Mouse (Mus musculus) regulatory T cell (primary cell): ENCODE measurements around the gene Prdx6.

Experiments
- in situ Hi-C: fragments of 300-600 bp; cut with MboI, MseI; formaldehyde crosslinking; loops from one replicate; pipeline ENCODE4 v1.15.1; 2025; ENCODE audit warnings: high pct_unique_total_duplicates

The Prdx6 gene

DNA sequence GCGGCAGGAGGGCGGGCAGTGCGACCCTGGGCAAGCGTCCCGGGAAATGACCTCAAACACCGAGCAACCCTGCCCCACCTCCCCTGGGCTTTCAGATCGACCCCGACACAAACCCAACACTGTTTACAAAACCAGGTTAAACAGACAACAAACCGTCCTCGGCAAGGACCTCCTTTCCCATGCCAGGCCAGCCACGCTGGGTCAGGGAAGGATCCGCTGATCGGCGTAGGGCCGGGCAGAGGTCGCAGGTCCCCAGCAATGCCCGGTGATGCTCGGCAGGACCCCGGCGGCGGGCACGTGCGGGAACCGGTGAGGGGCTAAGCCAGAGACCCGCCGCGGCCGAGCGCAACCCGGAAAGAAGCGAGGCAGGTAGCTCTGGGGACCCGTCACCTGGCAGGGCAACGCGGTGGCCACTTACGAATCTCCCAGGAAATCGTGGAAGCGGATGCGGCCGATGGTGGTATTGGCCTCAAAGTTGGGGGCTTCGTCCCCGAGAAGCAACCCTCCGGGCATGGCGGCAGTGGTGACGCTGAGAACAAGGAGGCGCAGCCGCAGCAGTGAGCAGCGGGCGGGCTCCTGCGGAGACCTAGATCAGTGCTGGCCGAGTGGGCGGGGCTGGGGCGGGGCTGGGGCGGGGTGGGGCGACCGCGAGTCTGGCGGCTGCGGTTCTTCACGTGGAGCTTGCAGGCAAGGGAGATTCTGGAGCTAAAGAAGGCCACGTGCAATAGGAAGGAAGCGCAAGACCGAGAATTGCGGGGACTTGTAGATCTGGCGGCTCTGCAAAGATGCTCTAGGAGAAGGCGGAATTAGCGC lies at the start of gene Prdx6:
TSS of gene Prdx6 (minus strand) at position 616 of the 813 bp plus-strand sequence.
- in situ Hi-C loops: no loop called here

DNA sequence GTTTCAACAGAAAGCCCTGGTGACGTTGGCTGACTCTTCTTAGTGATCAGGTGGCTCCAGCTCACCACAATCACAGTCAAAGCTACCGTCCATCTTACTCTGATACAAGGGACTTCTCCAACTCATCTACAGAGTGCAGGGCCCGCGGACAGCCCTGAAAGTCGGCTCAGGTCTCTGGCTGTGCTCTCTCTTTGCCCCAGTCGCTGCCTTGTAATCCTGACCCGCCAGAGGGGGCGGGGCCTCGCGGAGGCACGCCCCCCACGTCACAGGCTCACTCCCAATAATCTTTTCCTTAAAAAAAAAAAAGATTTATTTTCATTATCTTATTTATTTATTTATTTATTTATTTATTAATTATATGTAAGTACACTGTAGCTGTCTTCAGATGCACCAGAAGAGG lies 37.2 kb upstream of the Prdx6 start:
- in situ Hi-C loops: no loop called here

- in situ Hi-C loops: no loop called here
These were observed 35.8 kb upstream of the Prdx6 start for GRCm38 (mm10) chr1:161286726-161287310.

- in situ Hi-C loops: no loop called here
These were observed 30.2 kb upstream of the Prdx6 start for GRCm38 (mm10) chr1:161281054-161281688.

GRCm38 (mm10) chr1:161279244-161279908 lies 28.4 kb upstream of the Prdx6 start:
- in situ Hi-C loops: no loop called here

DNA sequence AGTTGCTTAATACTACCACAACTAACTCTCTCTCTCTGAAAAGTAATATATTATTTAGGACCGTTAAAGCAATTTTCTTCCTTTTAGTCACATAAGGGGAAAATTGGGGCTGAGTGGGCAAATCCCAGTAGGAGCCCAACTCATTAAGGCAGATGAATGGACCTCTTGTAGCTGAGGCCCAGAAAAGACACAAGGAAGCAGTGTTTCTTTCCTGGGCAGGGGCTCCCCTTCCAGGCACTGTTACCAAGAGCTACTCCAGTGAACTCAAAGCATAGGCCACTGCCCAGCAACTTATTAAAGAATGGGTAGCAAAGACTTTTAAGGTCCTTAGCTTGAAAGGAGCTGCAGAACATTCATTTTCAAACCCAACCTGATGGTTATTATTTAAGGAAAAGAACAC lies 22.5 kb upstream of the Prdx6 start:
- in situ Hi-C loops: no loop called here

GRCm38 (mm10) chr1:161271461-161271810 lies 20.4 kb upstream of the Prdx6 start:
- in situ Hi-C loops: no loop called here

GRCm38 (mm10) chr1:161270776-161271460 lies 19.9 kb upstream of the Prdx6 start:
- in situ Hi-C loops: no loop called here

DNA sequence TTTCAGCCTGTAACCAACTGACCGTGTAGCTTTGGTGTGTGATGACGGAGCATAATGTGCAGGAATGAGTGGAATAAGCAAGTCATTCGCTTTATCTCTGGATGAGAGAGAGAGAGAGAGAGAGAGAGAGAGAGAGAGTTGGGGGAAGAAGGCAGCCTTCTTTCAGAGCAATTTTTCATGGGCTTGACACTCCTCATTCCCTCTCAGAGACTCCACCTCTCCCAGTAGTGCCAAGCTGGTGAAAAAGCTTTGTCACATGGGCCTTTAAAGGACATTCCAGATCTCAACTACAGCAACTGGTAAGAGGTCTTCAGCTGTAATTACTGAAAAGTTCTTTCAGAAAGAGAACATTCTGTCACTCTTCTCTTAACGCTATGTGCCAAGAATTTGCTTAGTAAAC lies 18.3 kb upstream of the Prdx6 start:
- in situ Hi-C loops: no loop called here

DNA sequence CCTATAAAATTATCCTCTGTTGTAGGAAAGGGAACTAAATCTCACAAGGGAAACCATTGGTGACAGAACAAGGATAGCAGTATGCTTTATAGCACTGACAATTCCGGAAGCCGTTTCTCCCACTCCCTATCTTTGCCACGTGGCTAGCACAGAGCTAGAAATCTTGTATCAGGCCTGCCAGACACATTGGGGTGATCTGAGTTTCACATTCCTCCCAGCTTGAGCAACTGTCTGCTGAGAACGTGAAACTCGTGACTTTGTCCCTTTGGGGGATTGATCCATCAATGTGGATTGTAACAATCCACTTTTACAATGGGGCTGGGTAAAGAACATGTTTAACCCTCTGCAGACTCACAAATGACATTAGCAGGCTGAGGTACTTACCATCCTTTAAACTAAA lies 17.9 kb upstream of the Prdx6 start:
- in situ Hi-C loops: no loop called here

- in situ Hi-C loops: no loop called here
These were observed 17.1 kb upstream of the Prdx6 start for GRCm38 (mm10) chr1:161268116-161268515.

DNA sequence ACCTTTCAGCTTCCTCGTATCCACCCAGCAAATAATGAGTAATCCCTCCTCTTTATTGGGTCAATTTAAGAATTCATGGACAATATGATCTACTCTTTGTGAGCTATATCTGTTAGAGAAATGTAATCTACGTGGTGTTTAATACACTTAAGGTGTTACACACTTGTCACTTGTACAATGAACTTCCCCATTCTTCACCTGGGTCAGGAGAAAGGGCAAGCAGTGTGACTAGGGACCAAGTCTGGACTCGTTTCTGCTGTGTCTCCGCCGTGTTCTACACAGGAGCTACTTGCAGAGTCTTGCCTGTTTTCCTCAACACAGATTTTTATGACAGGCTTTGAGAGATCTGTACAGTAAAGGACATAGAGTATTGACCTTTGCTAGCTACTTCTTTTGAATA lies 13.9 kb upstream of the Prdx6 start:
- in situ Hi-C loops: no loop called here

DNA sequence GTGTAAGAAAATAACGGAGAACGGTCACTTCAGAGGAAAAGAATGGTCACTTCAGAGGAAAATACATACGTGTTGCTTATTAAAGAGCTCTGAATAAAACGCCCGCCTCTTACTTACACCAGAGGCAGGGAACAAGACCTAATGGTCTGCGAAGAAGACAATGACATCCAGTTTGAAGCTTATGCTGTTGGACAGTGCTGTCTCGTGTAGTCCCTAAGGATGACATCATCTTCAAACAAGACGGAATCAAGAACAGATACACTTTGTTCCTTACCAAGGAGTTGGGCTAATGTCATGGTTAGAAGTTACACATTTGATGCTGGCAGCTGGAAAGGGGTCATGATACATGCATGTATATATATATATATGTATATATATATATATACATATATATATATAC lies 12.6 kb upstream of the Prdx6 start:
- in situ Hi-C loops: no loop called here

DNA sequence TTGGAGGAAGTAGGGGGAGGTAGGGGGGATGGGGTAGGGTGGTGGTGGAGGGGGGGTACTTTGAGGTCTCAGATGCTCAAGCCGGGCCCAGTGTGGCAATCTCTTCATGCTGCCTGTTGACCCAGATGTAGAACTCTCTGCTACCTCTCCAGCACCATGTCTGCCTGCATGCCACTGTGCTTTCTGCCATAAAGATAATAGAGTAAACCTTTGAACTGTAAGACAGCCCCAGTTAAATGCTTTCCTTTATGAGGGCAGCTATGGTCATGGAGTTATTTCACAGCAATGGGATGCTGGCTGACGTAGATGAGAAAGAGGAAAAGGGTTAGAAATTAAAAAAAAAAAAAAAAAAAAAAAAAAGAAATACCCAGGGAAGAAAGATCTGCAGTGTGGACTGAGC lies 11.5 kb upstream of the Prdx6 start:
- in situ Hi-C loops: no loop called here

DNA sequence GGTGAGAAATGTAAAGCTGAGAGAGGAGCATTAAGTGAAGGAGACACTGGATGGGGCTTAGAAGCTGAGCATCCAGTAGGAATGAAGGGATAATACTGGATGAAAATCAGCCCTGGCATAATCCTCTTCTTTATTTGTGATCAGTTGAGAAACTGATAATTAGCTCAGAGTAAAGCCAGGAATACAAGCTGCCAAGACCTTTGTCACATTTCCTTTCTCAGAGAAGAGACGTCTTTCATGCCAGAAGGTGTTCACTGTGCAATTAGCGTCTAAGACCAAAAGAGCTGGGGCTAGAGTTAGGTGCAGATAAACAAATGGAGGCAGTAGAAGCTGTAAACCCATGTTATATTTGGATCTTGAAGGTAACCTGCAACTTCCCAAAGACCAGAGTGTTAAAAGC lies 9.7 kb upstream of the Prdx6 start:
- in situ Hi-C loops: no loop called here

DNA sequence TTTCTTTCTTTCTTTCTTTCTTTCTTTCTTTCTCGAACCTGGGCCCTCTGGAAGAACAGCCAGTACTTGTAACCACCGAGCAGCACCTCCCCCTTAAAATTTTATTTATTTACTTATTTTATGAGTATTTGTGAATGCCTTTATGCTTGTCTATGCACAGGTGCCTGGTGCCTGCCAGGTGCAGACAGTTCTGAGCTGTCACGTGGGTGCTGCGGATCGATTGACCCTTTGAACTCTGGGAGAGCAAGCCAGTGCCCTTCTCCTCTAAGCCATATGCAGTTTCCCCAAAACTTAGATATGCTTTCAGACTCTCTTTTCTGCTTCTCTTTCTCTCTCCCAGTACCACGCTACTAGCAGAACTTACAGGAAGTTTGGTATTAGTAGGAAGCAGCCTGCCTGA lies 8.1 kb upstream of the Prdx6 start:
- in situ Hi-C loops: no loop called here

DNA sequence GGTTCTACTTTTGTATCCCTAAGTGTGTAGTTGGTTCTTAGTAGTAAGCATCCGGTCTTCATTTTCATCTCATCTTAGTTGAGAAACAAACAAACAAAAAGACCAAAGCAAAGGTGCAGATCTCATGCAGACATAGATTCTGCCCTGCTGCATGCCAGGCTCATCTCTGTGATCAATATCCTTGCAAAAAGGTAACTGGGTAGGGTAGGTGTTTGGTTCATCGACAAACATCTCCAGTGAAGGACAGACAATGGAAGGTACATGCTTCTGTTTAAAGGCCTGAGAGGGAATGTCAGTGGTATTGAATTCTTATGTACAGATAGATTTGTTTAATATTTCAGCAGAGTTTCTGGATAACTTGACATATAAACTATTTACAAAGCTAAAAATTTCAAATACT lies 7.3 kb upstream of the Prdx6 start:
- in situ Hi-C loops: no loop called here

- in situ Hi-C loops: no loop called here
These were observed 5.9 kb upstream of the Prdx6 start for GRCm38 (mm10) chr1:161256918-161257317.

DNA sequence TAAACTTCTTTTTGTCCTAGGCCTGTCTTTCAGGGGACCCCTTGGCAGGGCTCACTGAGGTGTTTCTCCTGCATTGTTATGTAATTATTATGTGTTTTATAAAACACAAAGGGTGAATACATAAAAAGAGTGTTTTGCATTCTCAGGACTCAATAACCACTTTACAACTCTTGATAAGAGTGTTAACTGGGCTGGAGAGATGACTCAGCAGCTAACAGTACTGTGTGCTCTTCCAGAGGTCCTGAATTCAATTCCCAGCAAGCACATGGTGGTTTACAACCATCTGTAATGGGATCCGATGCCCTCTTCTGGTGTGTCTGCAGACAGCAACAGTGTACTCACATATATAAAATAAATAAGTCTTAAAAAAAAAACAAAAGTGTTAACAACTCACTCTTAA lies 3.3 kb upstream of the Prdx6 start:
- in situ Hi-C loops: no loop called here

GRCm38 (mm10) chr1:161252901-161253300 lies 1.9 kb upstream of the Prdx6 start:
- in situ Hi-C loops: no loop called here

DNA sequence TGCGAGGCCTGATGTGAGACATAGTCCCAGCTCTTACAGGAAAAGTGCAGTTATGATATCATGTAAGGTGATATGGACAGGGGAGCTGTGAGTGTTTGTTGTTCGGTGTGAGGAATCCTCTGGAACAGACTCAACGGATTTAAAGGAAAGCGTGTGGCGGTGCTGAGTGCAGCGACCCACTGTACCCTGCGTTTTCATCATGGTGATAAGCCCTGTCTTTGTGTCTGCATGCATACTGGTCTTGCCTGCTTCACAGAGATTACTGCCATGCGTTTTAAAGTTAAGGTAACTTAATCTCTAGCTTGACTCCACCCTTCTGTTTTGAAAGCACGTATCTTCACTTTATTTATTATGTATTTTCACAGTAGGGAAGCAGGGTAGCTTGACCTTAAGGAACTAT lies 1.3 kb upstream of the Prdx6 start:
- in situ Hi-C loops: no loop called here
